Mouse (Mus musculus) heart, postnatal 0 days (tissue): ENCODE results near the gene Mertk. TPM values are rescaled to one million over a fixed set of nuclear protein-coding genes. Genes with fewer than 3 reads are reported as not detected.

Experiments used
- ATAC-seq: fragments of 200-750 bp; cut with Nextera tagmentation; 2 replicates; pipeline ENCODE4 v1.8.0; 2017; ENCODE audit warnings: low read depth, moderate number of reproducible peaks, moderate library complexity; ENCODE audit not compliant: insufficient read depth
- DNase-seq: peaks from one replicate; pipeline ENCODE4 v3.0.0-alpha.2; 2016; ENCODE audit warnings: low spot score
- H3K27ac ChIP-seq: fragments of 300-500 bp; sonication (generic); 2 replicates; pipeline ENCODE4 v1.5.1; 2014; ENCODE audit warnings: low read depth, mild to moderate bottlenecking
- H3K27me3 ChIP-seq: fragments of 300-500 bp; sonication (generic); 2 replicates; pipeline ENCODE4 v1.6.1; 2014; ENCODE audit warnings: low read length, mixed read lengths; ENCODE audit not compliant: control insufficient read depth, insufficient read depth
- H3K36me3 ChIP-seq: fragments of 300-500 bp; sonication (generic); replicated peaks from 2 replicates; pipeline ENCODE4 v1.6.1; 2014; ENCODE audit warnings: low read length, mixed read lengths; ENCODE audit not compliant: control insufficient read depth, insufficient read depth
- H3K4me1 ChIP-seq: fragments of 300-500 bp; sonication (generic); 2 replicates; pipeline ENCODE4 v1.6.1; 2014; ENCODE audit warnings: antibody characterized with exemption; ENCODE audit not compliant: control insufficient read depth, insufficient read depth
- H3K4me2 ChIP-seq: fragments of 300-500 bp; sonication (generic); 2 replicates; pipeline ENCODE4 v1.6.1; 2014; ENCODE audit warnings: low read depth, mild to moderate bottlenecking, low read length, moderate library complexity
- H3K4me3 ChIP-seq: fragments of 300-500 bp; sonication (generic); 2 replicates; pipeline ENCODE4 v1.5.1; 2014; ENCODE audit warnings: low read depth, low read length
- H3K9ac ChIP-seq: fragments of 300-500 bp; sonication (generic); replicated peaks from 2 replicates; pipeline ENCODE4 v1.6.1; 2014; ENCODE audit warnings: low read depth, low read length, mixed read lengths
- H3K9me3 ChIP-seq: fragments of 300-500 bp; sonication (generic); replicated peaks from 2 replicates; pipeline ENCODE4 v1.6.1; 2016; ENCODE audit warnings: low read length; ENCODE audit not compliant: control insufficient read depth
- CTCF ChIP-seq: IDR thresholded peaks from 2 replicates; pipeline ENCODE4 v1.5.1; 2016; ENCODE audit warnings: antibody characterized with exemption, control low read depth, low read depth
- EP300 ChIP-seq: IDR thresholded peaks from 2 replicates; pipeline ENCODE4 v1.6.1; 2016; ENCODE audit warnings: antibody characterized with exemption, low read depth
- WGBS: fragments of 180-500 bp; shearing (Covaris S2); extraction: QIAGEN DNeasy Blood & Tissue Kit; methylation state at CpG from one replicate; pipeline ENCODE4 v1.1.7; 2014; 5-methylcytosine and 5-hydroxymethylcytosine counted together
- polyA plus RNA-seq: library from polyadenylated mRNA; unstranded; fragments of >200 nt; fragmentation: Nextera tagmentation; extraction: Ambion mirVana; gene quantifications from 2 replicates; pipeline ENCODE4 v1.2.1, GENCODE M21; 2015
- total RNA-seq: library from RNA; depleted of rRNA; stranded (reverse); fragments of >200 nt; gene quantifications from 2 replicates; pipeline ENCODE4 v1.2.3, GENCODE M21; 2014; ENCODE audit warnings: low replicate concordance

The Mertk gene
- total and polyA plus RNA-seq, 2 experiments from 2014 or later, result 2.3 to 6.1 TPM

DNA sequence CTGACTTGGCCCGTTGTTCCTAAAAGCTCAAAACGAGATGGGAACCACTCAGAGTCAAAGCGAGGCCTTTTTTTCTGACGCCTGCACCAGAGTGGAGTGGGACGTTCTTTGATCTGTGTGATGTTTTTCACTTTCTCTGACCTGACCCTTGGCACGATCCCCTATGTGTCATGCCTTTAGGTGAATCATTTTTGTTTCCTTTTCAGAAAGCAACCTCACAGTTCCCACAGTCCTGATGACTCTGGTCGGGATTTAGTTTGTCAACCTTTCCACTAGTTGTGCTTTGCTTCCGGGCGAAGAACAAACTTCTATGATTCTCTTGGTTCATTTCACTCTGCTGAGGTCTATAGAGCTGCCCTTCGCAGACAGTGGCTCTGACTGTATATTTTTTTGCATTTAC lies 32.8 kb downstream of the Mertk start:
- Histone ChIP-seq H3K27ac (no peak overlapping the region), H3K4me3 (no peak overlapping the region), H3K4me2 (no peak overlapping the region), H3K4me1 (peaks cover 14% of the 10 kb centered on the region; the same call in 1 of the 2 replicates), H3K9ac (no peak overlapping the region), H3K9me3 (no peaks in the 10 kb centered on the region), H3K36me3 (no peaks in the 10 kb centered on the region; the same call in 1 of the 2 replicates), H3K27me3 (no peaks in the 10 kb centered on the region)
- 80% methylated on average over 10 of the region's 10 CpGs for WGBS
- no peak for TF ChIP-seq CTCF
- TF ChIP-seq EP300, result no peak
- ATAC-seq, result no peak
- no peak for DNase-seq

GRCm38 (mm10) chr2:128731951-128732350 lies 33.2 kb downstream of the Mertk start:
- Histone ChIP-seq H3K4me2 (no peak overlapping the region), H3K9me3 (no peaks in the 10 kb centered on the region), H3K27ac (no peak overlapping the region), H3K27me3 (no peaks in the 10 kb centered on the region), H3K4me3 (no peak overlapping the region), H3K9ac (no peak overlapping the region), H3K36me3 (no peaks in the 10 kb centered on the region; the same call in 1 of the 2 replicates), H3K4me1 (peaks cover 14% of the 10 kb centered on the region; the same call in 1 of the 2 replicates)
- DNase-seq (no peak), ATAC-seq (no peak)
- no peak for TF ChIP-seq EP300
- no peak for TF ChIP-seq CTCF
- 82% methylated on average over 1 of the region's 1 CpGs for WGBS

GRCm38 (mm10) chr2:128735089-128735488 lies 36.3 kb downstream of the Mertk start:
- Histone ChIP-seq H3K27ac (no peak overlapping the region; the same call in 1 of the 2 replicates), H3K4me1 (no peaks in the 10 kb centered on the region), H3K9me3 (no peaks in the 10 kb centered on the region), H3K4me2 (no peak overlapping the region), H3K27me3 (no peaks in the 10 kb centered on the region), H3K4me3 (no peak overlapping the region), H3K9ac (0 out of 2 replicates have a peak overlapping the region, but pooled peaks have one; percentile 0), H3K36me3 (no peaks in the 10 kb centered on the region)
- DNase-seq (no peak), ATAC-seq (no peak)
- 27% methylated on average over 3 of the region's 3 CpGs for WGBS
- TF ChIP-seq CTCF (no peak), EP300 (no peak)

- Histone ChIP-seq H3K4me2 (no peak overlapping the region), H3K9ac (no peak overlapping the region), H3K4me3 (no peak overlapping the region), H3K9me3 (no peaks in the 10 kb centered on the region), H3K36me3 (no peaks in the 10 kb centered on the region), H3K4me1 (no peaks in the 10 kb centered on the region), H3K27me3 (no peaks in the 10 kb centered on the region), H3K27ac (no peak overlapping the region)
- ATAC-seq, result no peak
- no peak for TF ChIP-seq EP300
- no peak for TF ChIP-seq CTCF
- WGBS, result 85% methylated on average over 2 of the region's 2 CpGs
- no peak for DNase-seq
These were observed 38.3 kb downstream of the Mertk start for GRCm38 (mm10) chr2:128737051-128737450.

- 87% methylated on average over 4 of the region's 4 CpGs for WGBS
- no peak overlapping the region for H3K27ac ChIP-seq
- H3K4me1 ChIP-seq, result no peaks in the 10 kb centered on the region
- H3K4me2 ChIP-seq, result no peak overlapping the region
- no peak overlapping the region for H3K9ac ChIP-seq
- H3K36me3 ChIP-seq, result no peaks in the 10 kb centered on the region
- TF ChIP-seq CTCF, result no peak
- no peak for TF ChIP-seq EP300
- DNase-seq (no peak), ATAC-seq (no peak)
- H3K4me3 ChIP-seq, result no peak overlapping the region
- H3K27me3 ChIP-seq, result no peaks in the 10 kb centered on the region
- no peaks in the 10 kb centered on the region for H3K9me3 ChIP-seq
These were observed 39.0 kb downstream of the Mertk start for GRCm38 (mm10) chr2:128737796-128738195.

DNA sequence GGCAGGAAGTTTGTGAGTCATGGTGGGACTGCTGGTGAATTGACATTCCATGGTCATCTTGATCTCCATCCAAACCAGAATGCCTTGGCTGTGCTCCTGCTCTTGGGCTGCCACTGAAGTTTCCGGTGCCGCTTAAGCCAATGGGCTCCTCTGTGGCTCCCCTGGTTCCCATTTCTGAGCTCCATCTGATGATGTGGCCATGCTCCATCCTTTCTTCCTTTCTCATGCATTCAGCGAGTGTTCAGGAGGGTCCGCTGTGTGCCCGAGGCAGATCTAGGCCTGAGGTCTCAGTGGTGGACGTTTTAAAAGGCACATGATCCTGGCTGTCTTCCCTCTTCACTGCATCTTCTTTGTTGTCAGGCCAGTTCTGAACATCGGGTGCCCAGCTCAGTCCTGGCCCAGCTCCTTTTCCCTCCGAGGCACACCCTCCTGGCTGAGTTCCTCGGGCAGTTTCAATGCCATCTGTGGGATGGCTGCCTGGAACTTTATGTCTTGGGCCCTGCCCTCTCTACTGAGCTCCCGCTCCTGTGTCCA lies 40.0 kb downstream of the Mertk start:
- DNase-seq (no peak), ATAC-seq (no peak)
- Histone ChIP-seq H3K36me3 (no peaks in the 10 kb centered on the region), H3K27ac (no peak overlapping the region), H3K9me3 (no peaks in the 10 kb centered on the region), H3K27me3 (no peaks in the 10 kb centered on the region), H3K4me3 (no peak overlapping the region), H3K4me1 (no peaks in the 10 kb centered on the region), H3K4me2 (no peak overlapping the region), H3K9ac (no peak overlapping the region)
- 76% methylated on average over 10 of the region's 10 CpGs for WGBS
- TF ChIP-seq CTCF (no peak), EP300 (no peak)
